Mouse (Mus musculus): Measurements from ENCODE around the gene Tmf1. TPM values are rescaled to one million over a fixed set of nuclear protein-coding genes. Genes with fewer than 3 reads are reported as not detected.

The Tmf1 gene
- total RNA-seq, 4 experiments from 2014 or later, result 51.1 to 58.5 (median 55.7) TPM

- no peak for DNase-seq (ENCODE audit: low spot score in 2 of 2)
Observed at GRCm38 (mm10) chr6:97204252-97204869, 25.4 kb upstream of the Tmf1 start.

GRCm38 (mm10) chr6:97202477-97202876 is 23.6 kb upstream of the Tmf1 start:
- no peak for DNase-seq (ENCODE audit: low spot score in 2 of 2)

- DNase-seq (ENCODE audit: low spot score in 2 of 2), result no peak
Observed at GRCm38 (mm10) chr6:97200437-97200836, 21.5 kb upstream of the Tmf1 start.

GRCm38 (mm10) chr6:97179367-97179828 is 476 bp upstream of the Tmf1 start:
- no peak for DNase-seq (ENCODE audit: low spot score in 2 of 2)

GRCm38 (mm10) chr6:97175716-97176115 is 3.2 kb downstream of the Tmf1 start:
- DNase-seq (ENCODE audit: low spot score in 2 of 2), result no peak

- DNase-seq (ENCODE audit: low spot score in 2 of 2), result no peak
Observed at GRCm38 (mm10) chr6:97150156-97150555, 28.8 kb downstream of the Tmf1 start.

- no peak for DNase-seq (ENCODE audit: low spot score in 2 of 2)
Observed at GRCm38 (mm10) chr6:97149721-97150120, 29.2 kb downstream of the Tmf1 start.

- peak; percentile 70 to 74 for DNase-seq (ENCODE audit: low spot score in 2 of 2)
Observed at GRCm38 (mm10) chr6:97148383-97149251, 30.3 kb downstream of the Tmf1 start, which contains the start of gene Eogt. Gene Eogt (minus strand): TSS chr6:97149182.

GRCm38 (mm10) chr6:97147755-97148382 is 31.1 kb downstream of the Tmf1 start:
- peak in 1 of 2 experiments; percentile 19 for DNase-seq (ENCODE audit: low spot score in 2 of 2)

GRCm38 (mm10) chr6:97145156-97145555 is 33.8 kb downstream of the Tmf1 start:
- DNase-seq (ENCODE audit: low spot score in 2 of 2), result peak; percentile 34 to 66

- DNase-seq (ENCODE audit: low spot score in 2 of 2), result peak in 1 of 2 experiments; percentile 5
Observed at GRCm38 (mm10) chr6:97144359-97144758, 34.6 kb downstream of the Tmf1 start.

GRCm38 (mm10) chr6:97142611-97143010 is 36.3 kb downstream of the Tmf1 start:
- no peak for DNase-seq (ENCODE audit: low spot score in 2 of 2)

- DNase-seq (ENCODE audit: low spot score in 2 of 2), result no peak
Observed at GRCm38 (mm10) chr6:97141811-97142210, 37.1 kb downstream of the Tmf1 start.

- no peak for DNase-seq (ENCODE audit: low spot score in 2 of 2)
Observed at GRCm38 (mm10) chr6:97132707-97133303, 46.1 kb downstream of the Tmf1 start.

GRCm38 (mm10) chr6:97131808-97132207 is 47.1 kb downstream of the Tmf1 start:
- DNase-seq (ENCODE audit: low spot score in 2 of 2), result no peak

GRCm38 (mm10) chr6:97130979-97131378 is 47.9 kb downstream of the Tmf1 start:
- DNase-seq (ENCODE audit: low spot score in 2 of 2), result no peak

- no peak for DNase-seq (ENCODE audit: low spot score in 2 of 2)
Observed at GRCm38 (mm10) chr6:97124336-97125010, 54.4 kb downstream of the Tmf1 start.

GRCm38 (mm10) chr6:97120922-97121321 is 58.0 kb downstream of the Tmf1 start:
- no peak for DNase-seq (ENCODE audit: low spot score in 2 of 2)

GRCm38 (mm10) chr6:97118327-97118726 is 60.6 kb downstream of the Tmf1 start:
- DNase-seq (ENCODE audit: low spot score in 2 of 2), result no peak

- DNase-seq (ENCODE audit: low spot score in 2 of 2), result no peak
Observed at GRCm38 (mm10) chr6:97116896-97117295, 62.0 kb downstream of the Tmf1 start.

GRCm38 (mm10) chr6:97114821-97115220 is 64.1 kb downstream of the Tmf1 start:
- no peak for DNase-seq (ENCODE audit: low spot score in 2 of 2)

All from gastrocnemius, adult 8-10 months (tissue).